Mouse (Mus musculus) C2C12 (cell line): ENCODE data around the gene Prkcg.

Experiments
- CEBPB ChIP-seq: IDR thresholded peaks from one replicate; pipeline ENCODE4 v1.6.1; 2011; ENCODE audit warnings: low read depth, mild to moderate bottlenecking, control low read depth, moderate library complexity
- CTCF ChIP-seq: IDR thresholded peaks from one replicate; pipeline ENCODE4 v1.5.1; 2011; ENCODE audit not compliant: control insufficient read depth, insufficient read depth, insufficient read length

DNA sequence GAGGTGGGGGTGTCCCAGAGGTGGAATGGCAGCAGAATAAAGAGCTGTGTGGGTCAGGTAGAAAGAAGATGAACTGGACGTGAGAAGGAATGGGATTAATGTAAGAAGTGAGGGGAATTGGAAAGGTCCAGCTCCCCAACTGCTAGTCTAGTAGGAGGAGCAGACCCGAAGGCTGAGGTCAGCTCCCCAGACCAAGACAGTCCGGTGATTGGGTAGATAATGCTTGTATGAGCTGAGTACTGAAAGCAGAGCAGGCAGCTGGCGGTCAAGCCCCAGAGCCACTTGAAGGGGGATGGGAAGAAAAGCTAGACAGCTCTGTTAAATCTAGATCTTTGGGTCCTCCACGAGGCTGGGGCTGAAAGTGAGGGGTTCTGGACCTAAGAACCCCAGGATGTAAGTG is 44.6 kb downstream of the Prkcg start:
- TF ChIP-seq CTCF (no peak), CEBPB (no peak)
